Mouse (Mus musculus) right cerebral cortex, postnatal 14 days (tissue): ENCODE measurements around the gene B4galt2.
A peak's percentile ranks its signal among the peaks of the same experiment; 100 is the strongest.

Experiments used
- DNase-seq: peaks from one replicate; pipeline ENCODE4 v3.0.0; 2022

B4galt2 gene

GRCm38 (mm10) chr4:117882701-117883691, at the start of gene B4galt2:
TSS of gene B4galt2 (minus strand) at chr4:117883487.
- DNase-seq = peak; percentile 69

- no peak for DNase-seq
Measured at GRCm38 (mm10) chr4:117929391-117929881, 46.1 kb upstream of the B4galt2 start, which contains the start of gene Artn. TSS of gene Artn (minus strand) at chr4:117929763.

- peak; percentile 52 for DNase-seq
Measured at GRCm38 (mm10) chr4:117928699-117929241, 45.5 kb upstream of the B4galt2 start.

GRCm38 (mm10) chr4:117928234-117928633, 44.9 kb upstream of the B4galt2 start:
- peak; percentile 44 for DNase-seq

- peak; percentile 65 for DNase-seq
Measured at GRCm38 (mm10) chr4:117926545-117927482, 43.5 kb upstream of the B4galt2 start.

GRCm38 (mm10) chr4:117924916-117925315, 41.6 kb upstream of the B4galt2 start:
- no peak for DNase-seq

GRCm38 (mm10) chr4:117923450-117923849, 40.2 kb upstream of the B4galt2 start:
- no peak for DNase-seq

- no peak for DNase-seq
Measured at GRCm38 (mm10) chr4:117921358-117921757, 38.1 kb upstream of the B4galt2 start.

GRCm38 (mm10) chr4:117918762-117919161, 35.5 kb upstream of the B4galt2 start:
- DNase-seq = no peak

- DNase-seq = no peak
Measured at GRCm38 (mm10) chr4:117918261-117918660, 35.0 kb upstream of the B4galt2 start.

GRCm38 (mm10) chr4:117917847-117918246, 34.6 kb upstream of the B4galt2 start:
- no peak for DNase-seq

- no peak for DNase-seq
Measured at GRCm38 (mm10) chr4:117917402-117917801, 34.1 kb upstream of the B4galt2 start.

GRCm38 (mm10) chr4:117916386-117916785, 33.1 kb upstream of the B4galt2 start:
- DNase-seq = no peak

GRCm38 (mm10) chr4:117915489-117916105, 32.3 kb upstream of the B4galt2 start:
- no peak for DNase-seq

GRCm38 (mm10) chr4:117914591-117915442, 31.5 kb upstream of the B4galt2 start, which contains the start of gene Ipo13:
TSS of gene Ipo13 (minus strand) at chr4:117914999.
- DNase-seq = peak; percentile 84

GRCm38 (mm10) chr4:117914031-117914430, 30.7 kb upstream of the B4galt2 start:
- DNase-seq = no peak

GRCm38 (mm10) chr4:117913421-117913820, 30.1 kb upstream of the B4galt2 start:
- no peak for DNase-seq

- DNase-seq = no peak
Measured at GRCm38 (mm10) chr4:117912685-117913273, 29.5 kb upstream of the B4galt2 start.

- DNase-seq = no peak
Measured at GRCm38 (mm10) chr4:117912131-117912561, 28.9 kb upstream of the B4galt2 start.

- DNase-seq = no peak
Measured at GRCm38 (mm10) chr4:117908834-117909453, 25.7 kb upstream of the B4galt2 start.
